Mouse (Mus musculus): ENCODE data around the gene N4bp2l2.
A peak's percentile ranks its signal among the peaks of the same experiment; 100 is the strongest.
"Not testable (repeated sequence)": the region's sequence is repeated elsewhere in the genome, so short reads cannot be mapped to it uniquely, and the experiment has no call there.

N4bp2l2 gene

GRCm38 (mm10) chr5:150666133-150666739 is at the start of gene N4bp2l2:
N4bp2l2 (minus strand) TSS chr5:150666183.
- DNase-seq, result not testable (repeated sequence)

GRCm38 (mm10) chr5:150713431-150713830 is 47.4 kb upstream of the N4bp2l2 start:
- no peak for DNase-seq

- no peak for DNase-seq
Measured at GRCm38 (mm10) chr5:150711503-150711902, 45.5 kb upstream of the N4bp2l2 start.

- not testable (repeated sequence) for DNase-seq
Measured at GRCm38 (mm10) chr5:150707181-150707580, 41.2 kb upstream of the N4bp2l2 start.

GRCm38 (mm10) chr5:150706651-150707050 is 40.7 kb upstream of the N4bp2l2 start:
- DNase-seq, result not testable (repeated sequence)

GRCm38 (mm10) chr5:150702714-150703113 is 36.7 kb upstream of the N4bp2l2 start:
- DNase-seq, result peak; percentile 19

- no peak for DNase-seq
Measured at GRCm38 (mm10) chr5:150693277-150693676, 27.3 kb upstream of the N4bp2l2 start.

- DNase-seq, result no peak
Measured at GRCm38 (mm10) chr5:150690685-150691084, 24.7 kb upstream of the N4bp2l2 start.

- not testable (repeated sequence) for DNase-seq
Measured at GRCm38 (mm10) chr5:150682862-150683261, 16.9 kb upstream of the N4bp2l2 start.

- DNase-seq, result no peak
Measured at GRCm38 (mm10) chr5:150674866-150675265, 8.9 kb upstream of the N4bp2l2 start.

GRCm38 (mm10) chr5:150673880-150674621 is 8.1 kb upstream of the N4bp2l2 start:
- DNase-seq, result no peak

- DNase-seq, result peak; percentile 94
Measured at GRCm38 (mm10) chr5:150673153-150673835, 7.3 kb upstream of the N4bp2l2 start, which contains the start of gene Pds5b. Pds5b (plus strand) TSS chr5:150673739.

GRCm38 (mm10) chr5:150672343-150672742 is 6.4 kb upstream of the N4bp2l2 start:
- no peak for DNase-seq

- no peak for DNase-seq
Measured at GRCm38 (mm10) chr5:150668731-150669130, 2.7 kb upstream of the N4bp2l2 start.

- peak; percentile 99 for DNase-seq
Measured at GRCm38 (mm10) chr5:150665132-150665954, 640 bp downstream of the N4bp2l2 start.

GRCm38 (mm10) chr5:150664794-150665131 is 1.2 kb downstream of the N4bp2l2 start:
- no peak for DNase-seq

- DNase-seq, result not testable (repeated sequence)
Measured at GRCm38 (mm10) chr5:150663926-150664325, 2.1 kb downstream of the N4bp2l2 start.

GRCm38 (mm10) chr5:150660296-150660695 is 5.7 kb downstream of the N4bp2l2 start:
- not testable (repeated sequence) for DNase-seq

GRCm38 (mm10) chr5:150659425-150659824 is 6.6 kb downstream of the N4bp2l2 start:
- not testable (repeated sequence) for DNase-seq

- DNase-seq, result no peak
Measured at GRCm38 (mm10) chr5:150654548-150654947, 11.4 kb downstream of the N4bp2l2 start.

- no peak for DNase-seq
Measured at GRCm38 (mm10) chr5:150652578-150652977, 13.4 kb downstream of the N4bp2l2 start.

GRCm38 (mm10) chr5:150644926-150645325 is 21.1 kb downstream of the N4bp2l2 start:
- no peak for DNase-seq

GRCm38 (mm10) chr5:150643390-150643789 is 22.6 kb downstream of the N4bp2l2 start:
- DNase-seq, result not testable (repeated sequence)

All from kidney, adult 11 months (tissue).